Mouse (Mus musculus): ENCODE results near the gene Rnf169.

- TF ChIP-seq CTCF (IDR thresholded peaks at IDR 0.05; ENCODE audit: borderline replicate concordance, control insufficient read depth, extremely low read depth, insufficient read depth, low read length, poor library complexity), result no peak
- no peak for TF ChIP-seq POLR2A (IDR thresholded peaks at IDR 0.05; ENCODE audit: control insufficient read depth, extremely low read depth, insufficient read depth, low read length, poor library complexity)
Observed at GRCm38 (mm10) chr7:100005790-100006189, 25.5 kb upstream of the Rnf169 start, which contains the start of gene Chrdl2.

All from thymus, adult 2 months (tissue).